Mouse (Mus musculus): ENCODE measurements around the gene Matn1. TPM values are rescaled to one million over a fixed set of nuclear protein-coding genes. Genes with fewer than 3 reads are reported as not detected.

The Matn1 gene
- polyA plus RNA-seq, 1 experiment = 0.23 TPM

DNA sequence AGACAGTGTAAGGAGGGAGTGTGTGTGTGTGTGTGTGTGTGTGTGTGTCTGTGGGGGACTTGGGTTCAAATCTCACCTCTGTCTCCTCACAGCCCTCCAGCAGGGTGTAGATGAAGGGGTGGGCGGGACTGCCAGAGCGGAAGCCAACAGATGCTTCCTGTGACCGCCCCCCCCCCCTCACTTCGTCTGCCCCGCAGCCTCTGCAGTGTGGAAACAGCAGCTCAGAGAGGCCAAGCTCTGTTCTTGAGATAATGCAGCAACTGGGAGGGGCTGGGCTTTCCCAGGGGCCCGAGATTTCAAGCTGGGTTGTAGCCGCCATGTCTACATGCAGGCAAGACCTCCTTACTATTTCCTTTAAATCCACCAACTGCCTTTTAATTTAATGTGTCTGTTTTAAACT, 33.5 kb upstream of the Matn1 start:
- H3K27me3 ChIP-seq (ENCODE audit: control insufficient read depth, insufficient read depth, low read length) = no peaks in the 10 kb centered on the region
- H3K4me3 ChIP-seq (ENCODE audit: extremely low read depth, insufficient read depth, insufficient read length) = no peak overlapping the region
- DNase-seq (ENCODE audit: low read depth in 1 of 2, low spot score in 2 of 2) = no peak
- TF ChIP-seq POLR2A (IDR thresholded peaks at IDR 0.05; ENCODE audit: low read depth, low read length) (no peak), CTCF (IDR thresholded peaks at IDR 0.05; ENCODE audit: extremely low read depth, insufficient read depth, insufficient read length, insufficient replicate concordance) (no peak)
- H3K36me3 ChIP-seq (ENCODE audit: control insufficient read depth, insufficient read depth, low read length) = no peaks in the 10 kb centered on the region
- peaks cover 48% of the 10 kb centered on the region; the same call in 1 of the 2 replicates for H3K4me1 ChIP-seq (ENCODE audit: control insufficient read depth, insufficient read depth, insufficient read length)
- WGBS = 10% methylated on average over 7 of the region's 7 CpGs
- peak overlapping the region; percentile 36; the same call in 1 of the 2 replicates for H3K27ac ChIP-seq (ENCODE audit: insufficient read depth, low read length)

GRCm38 (mm10) chr4:130912626-130913025, 31.6 kb upstream of the Matn1 start:
- H3K4me3 ChIP-seq (ENCODE audit: extremely low read depth, insufficient read depth, insufficient read length) = peak overlapping the region; percentile 48; the same call in 1 of the 2 replicates
- peaks cover 6% of the 10 kb centered on the region; the same call in 1 of the 2 replicates for H3K36me3 ChIP-seq (ENCODE audit: control insufficient read depth, insufficient read depth, low read length)
- no peak for DNase-seq (ENCODE audit: low read depth in 1 of 2, low spot score in 2 of 2)
- WGBS = 38% methylated on average over 3 of the region's 3 CpGs
- H3K27me3 ChIP-seq (ENCODE audit: control insufficient read depth, insufficient read depth, low read length) = no peaks in the 10 kb centered on the region
- no peak for TF ChIP-seq POLR2A (IDR thresholded peaks at IDR 0.05; ENCODE audit: low read depth, low read length)
- TF ChIP-seq CTCF (IDR thresholded peaks at IDR 0.05; ENCODE audit: extremely low read depth, insufficient read depth, insufficient read length, insufficient replicate concordance) = no peak
- H3K27ac ChIP-seq (ENCODE audit: insufficient read depth, low read length) = peak overlapping the region; percentile 71
- peaks cover 55% of the 10 kb centered on the region; the same call in 1 of the 2 replicates for H3K4me1 ChIP-seq (ENCODE audit: control insufficient read depth, insufficient read depth, insufficient read length)

DNA sequence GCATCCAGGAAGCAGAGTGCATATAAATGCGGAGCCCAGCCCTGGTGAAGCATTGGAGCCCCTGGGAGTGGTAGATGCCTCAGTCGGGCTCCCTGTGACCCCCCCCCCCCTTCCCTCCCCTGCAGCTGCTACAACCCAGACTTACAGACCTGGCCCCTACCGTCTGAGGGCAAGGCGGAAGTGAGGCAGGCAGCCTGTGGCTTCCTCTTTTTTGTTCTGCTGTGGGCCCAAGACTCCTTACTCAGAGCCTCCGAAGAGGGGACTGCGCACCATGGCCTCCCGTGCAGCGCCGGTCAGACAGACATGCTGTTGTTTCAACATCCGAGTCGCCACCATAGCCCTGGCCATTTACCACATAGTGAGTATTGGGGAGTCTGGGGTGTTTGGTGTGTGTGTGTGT, 31.1 kb upstream of the Matn1 start, which contains the start of gene Laptm5:
Laptm5 (plus strand) TSS at position 49 of the 400 bp plus-strand sequence.
- Histone ChIP-seq H3K4me3 (ENCODE audit: extremely low read depth, insufficient read depth, insufficient read length) (peak within 1 kb of the TSS; percentile 97), H3K36me3 (ENCODE audit: control insufficient read depth, insufficient read depth, low read length) (peaks cover 6% of the 10 kb centered on the region; the same call in 1 of the 2 replicates), H3K27me3 (ENCODE audit: control insufficient read depth, insufficient read depth, low read length) (no peaks in the 10 kb centered on the region), H3K27ac (ENCODE audit: insufficient read depth, low read length) (peak within 1 kb of the TSS; percentile 96), H3K4me1 (ENCODE audit: control insufficient read depth, insufficient read depth, insufficient read length) (peaks cover 56% of the 10 kb centered on the region; the same call in 1 of the 2 replicates)
- peak; percentile 98 for TF ChIP-seq POLR2A (IDR thresholded peaks at IDR 0.05; ENCODE audit: low read depth, low read length)
- TF ChIP-seq CTCF (IDR thresholded peaks at IDR 0.05; ENCODE audit: extremely low read depth, insufficient read depth, insufficient read length, insufficient replicate concordance) = no peak
- 4% methylated on average over 11 of the region's 11 CpGs for WGBS
- DNase-seq (ENCODE audit: low read depth in 1 of 2, low spot score in 2 of 2) = peak; percentile 83 to 85

DNA sequence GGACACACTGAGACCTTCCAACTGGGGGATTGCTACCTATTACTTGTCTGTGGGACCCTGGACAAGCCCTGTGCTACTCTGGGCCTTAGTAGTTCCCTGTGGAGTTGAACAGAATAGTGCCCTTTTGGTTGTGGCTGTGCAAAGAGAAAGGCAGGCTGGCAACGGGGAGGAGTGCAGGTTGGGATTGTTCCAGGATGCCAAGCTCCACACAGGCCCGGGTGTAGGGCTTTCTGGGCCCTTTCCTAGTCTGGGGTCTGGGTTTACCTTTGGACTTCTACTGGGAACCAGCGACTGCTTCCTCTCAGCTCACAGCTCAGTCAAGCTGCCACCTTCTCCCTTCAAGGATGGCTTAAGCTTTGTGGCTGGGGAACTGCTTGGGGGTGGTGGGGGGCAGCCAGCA, 30.7 kb upstream of the Matn1 start:
- peak overlapping the region; percentile 97 for H3K4me3 ChIP-seq (ENCODE audit: extremely low read depth, insufficient read depth, insufficient read length)
- 5% methylated on average over 3 of the region's 3 CpGs for WGBS
- no peak for TF ChIP-seq CTCF (IDR thresholded peaks at IDR 0.05; ENCODE audit: extremely low read depth, insufficient read depth, insufficient read length, insufficient replicate concordance)
- no peak for TF ChIP-seq POLR2A (IDR thresholded peaks at IDR 0.05; ENCODE audit: low read depth, low read length)
- H3K4me1 ChIP-seq (ENCODE audit: control insufficient read depth, insufficient read depth, insufficient read length) = peaks cover 56% of the 10 kb centered on the region; the same call in 1 of the 2 replicates
- DNase-seq (ENCODE audit: low read depth in 1 of 2, low spot score in 2 of 2) = no peak
- H3K27me3 ChIP-seq (ENCODE audit: control insufficient read depth, insufficient read depth, low read length) = no peaks in the 10 kb centered on the region
- peak overlapping the region; percentile 96 for H3K27ac ChIP-seq (ENCODE audit: insufficient read depth, low read length)
- peaks cover 6% of the 10 kb centered on the region; the same call in 1 of the 2 replicates for H3K36me3 ChIP-seq (ENCODE audit: control insufficient read depth, insufficient read depth, low read length)

GRCm38 (mm10) chr4:130914011-130914410, 30.2 kb upstream of the Matn1 start:
- Histone ChIP-seq H3K27ac (ENCODE audit: insufficient read depth, low read length) (peak overlapping the region; percentile 96), H3K4me1 (ENCODE audit: control insufficient read depth, insufficient read depth, insufficient read length) (peaks cover 58% of the 10 kb centered on the region; the same call in 1 of the 2 replicates), H3K36me3 (ENCODE audit: control insufficient read depth, insufficient read depth, low read length) (peaks cover 6% of the 10 kb centered on the region; the same call in 1 of the 2 replicates), H3K27me3 (ENCODE audit: control insufficient read depth, insufficient read depth, low read length) (no peaks in the 10 kb centered on the region), H3K4me3 (ENCODE audit: extremely low read depth, insufficient read depth, insufficient read length) (peak overlapping the region; percentile 97)
- 11% methylated on average over 4 of the region's 4 CpGs for WGBS
- DNase-seq (ENCODE audit: low read depth in 1 of 2, low spot score in 2 of 2) = peak; percentile 61 to 79
- peak; percentile 52 for TF ChIP-seq POLR2A (IDR thresholded peaks at IDR 0.05; ENCODE audit: low read depth, low read length)
- no peak for TF ChIP-seq CTCF (IDR thresholded peaks at IDR 0.05; ENCODE audit: extremely low read depth, insufficient read depth, insufficient read length, insufficient replicate concordance)

DNA sequence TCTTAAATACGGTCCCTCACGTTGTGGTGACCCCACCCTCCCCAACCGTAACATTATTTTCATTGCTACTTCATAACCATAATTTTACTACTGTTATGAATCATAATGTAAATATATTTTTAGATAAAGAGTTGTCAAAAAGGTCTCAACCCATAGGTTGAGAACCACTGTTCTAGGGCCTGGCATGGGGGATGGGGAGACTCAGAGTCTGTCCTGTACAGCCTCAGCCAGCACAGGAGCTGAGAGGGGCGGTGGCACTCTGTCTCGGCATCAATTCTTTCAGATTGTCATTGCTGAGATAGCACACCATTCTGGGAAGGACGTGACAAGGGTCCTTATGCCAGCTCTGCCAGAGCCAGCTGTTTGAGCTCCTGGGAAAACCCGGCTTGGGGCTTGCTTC, 29.7 kb upstream of the Matn1 start:
- no peak for TF ChIP-seq CTCF (IDR thresholded peaks at IDR 0.05; ENCODE audit: extremely low read depth, insufficient read depth, insufficient read length, insufficient replicate concordance)
- TF ChIP-seq POLR2A (IDR thresholded peaks at IDR 0.05; ENCODE audit: low read depth, low read length) = no peak
- Histone ChIP-seq H3K27me3 (ENCODE audit: control insufficient read depth, insufficient read depth, low read length) (no peaks in the 10 kb centered on the region), H3K27ac (ENCODE audit: insufficient read depth, low read length) (peak overlapping the region; percentile 96), H3K4me1 (ENCODE audit: control insufficient read depth, insufficient read depth, insufficient read length) (peaks cover 59% of the 10 kb centered on the region; the same call in 1 of the 2 replicates), H3K4me3 (ENCODE audit: extremely low read depth, insufficient read depth, insufficient read length) (peak overlapping the region; percentile 97), H3K36me3 (ENCODE audit: control insufficient read depth, insufficient read depth, low read length) (peaks cover 6% of the 10 kb centered on the region; the same call in 1 of the 2 replicates)
- DNase-seq (ENCODE audit: low read depth in 1 of 2, low spot score in 2 of 2) = no peak
- 6% methylated on average over 7 of the region's 7 CpGs for WGBS
